Mouse (Mus musculus): Measurements from ENCODE around the gene Insig2. TPM values are rescaled to one million over a fixed set of nuclear protein-coding genes. Genes with fewer than 3 reads are reported as not detected.

The Insig2 gene
- polyA plus RNA-seq, 1 experiment from 2014 or later = 27.9 TPM

DNA sequence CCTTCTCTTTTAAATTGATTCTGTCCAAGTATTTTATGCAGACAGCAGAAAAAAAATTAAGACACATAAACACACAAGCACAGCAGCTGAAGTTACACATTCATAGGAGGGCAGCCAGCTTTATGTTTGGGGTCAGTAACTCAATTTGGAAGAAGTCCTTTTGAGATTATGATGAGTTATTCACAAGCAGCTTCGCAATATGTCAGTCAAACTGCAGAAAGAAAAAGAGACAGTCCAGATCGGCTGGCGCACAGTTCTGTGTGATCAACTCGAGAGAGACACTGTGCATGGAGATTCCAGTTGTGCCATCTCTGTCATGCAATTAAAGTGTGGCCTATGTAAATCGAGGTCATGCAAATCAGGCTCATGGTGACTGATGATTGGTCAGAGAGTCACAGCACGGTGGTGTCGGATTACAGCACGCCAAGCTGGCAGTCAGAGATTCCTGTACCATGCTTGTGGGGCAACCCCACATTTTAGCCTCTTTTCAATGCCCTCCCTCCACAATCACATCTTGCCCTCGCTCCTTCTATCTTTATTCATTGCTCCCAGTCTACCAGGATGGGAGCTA, 72.1 kb downstream of the Insig2 start:
- WGBS = 69% methylated on average over 9 of the region's 9 CpGs
- no peak for ATAC-seq (ENCODE audit: insufficient read depth, low FRiP score)
- no peaks in the 10 kb centered on the region for H3K36me3 ChIP-seq (ENCODE audit: control insufficient read depth, insufficient read depth, low read length)
- H3K4me2 ChIP-seq (ENCODE audit: low read depth, low read length) = no peak overlapping the region
- no peaks in the 10 kb centered on the region for H3K4me1 ChIP-seq (ENCODE audit: control insufficient read depth, insufficient read depth, low read length)
- no peak overlapping the region for H3K27ac ChIP-seq (ENCODE audit: low read length)
- no peaks in the 10 kb centered on the region for H3K27me3 ChIP-seq (ENCODE audit: control insufficient read depth, insufficient read depth, low read length)
- H3K9me3 ChIP-seq (replicated peaks; ENCODE audit: control insufficient read depth, low read length) = no peaks in the 10 kb centered on the region
- no peak overlapping the region for H3K4me3 ChIP-seq (replicated peaks; ENCODE audit: low read length)
- H3K9ac ChIP-seq (ENCODE audit: low read length) = no peak overlapping the region

Other genes starting within 250 kb of the Insig2 start
- gene Ccdc93, start 98.5 kb upstream of the Insig2 start, polyA plus RNA-seq (2015; fragmentation: Nextera tagmentation; extraction: Ambion mirVana) = 11.2 and 12.6 TPM in 2 replicates
- gene Htr5b, start 195.9 kb upstream of the Insig2 start, polyA plus RNA-seq (2015; fragmentation: Nextera tagmentation; extraction: Ambion mirVana) = 0.37 and 0.40 TPM in 2 replicates
- 44.7 and 53.3 TPM in 2 replicates for gene Ddx18, start 235.4 kb upstream of the Insig2 start, polyA plus RNA-seq (2015; fragmentation: Nextera tagmentation; extraction: Ambion mirVana)

All from stomach, embryonic 16.5 days (tissue).